Mouse (Mus musculus): ENCODE results near the gene Tbx20. TPM values are rescaled to one million over a fixed set of nuclear protein-coding genes. Genes with fewer than 3 reads are reported as not detected.

Tbx20 gene
- not detected in 2 replicates for polyA plus RNA-seq (2012; rRNA removed)

DNA sequence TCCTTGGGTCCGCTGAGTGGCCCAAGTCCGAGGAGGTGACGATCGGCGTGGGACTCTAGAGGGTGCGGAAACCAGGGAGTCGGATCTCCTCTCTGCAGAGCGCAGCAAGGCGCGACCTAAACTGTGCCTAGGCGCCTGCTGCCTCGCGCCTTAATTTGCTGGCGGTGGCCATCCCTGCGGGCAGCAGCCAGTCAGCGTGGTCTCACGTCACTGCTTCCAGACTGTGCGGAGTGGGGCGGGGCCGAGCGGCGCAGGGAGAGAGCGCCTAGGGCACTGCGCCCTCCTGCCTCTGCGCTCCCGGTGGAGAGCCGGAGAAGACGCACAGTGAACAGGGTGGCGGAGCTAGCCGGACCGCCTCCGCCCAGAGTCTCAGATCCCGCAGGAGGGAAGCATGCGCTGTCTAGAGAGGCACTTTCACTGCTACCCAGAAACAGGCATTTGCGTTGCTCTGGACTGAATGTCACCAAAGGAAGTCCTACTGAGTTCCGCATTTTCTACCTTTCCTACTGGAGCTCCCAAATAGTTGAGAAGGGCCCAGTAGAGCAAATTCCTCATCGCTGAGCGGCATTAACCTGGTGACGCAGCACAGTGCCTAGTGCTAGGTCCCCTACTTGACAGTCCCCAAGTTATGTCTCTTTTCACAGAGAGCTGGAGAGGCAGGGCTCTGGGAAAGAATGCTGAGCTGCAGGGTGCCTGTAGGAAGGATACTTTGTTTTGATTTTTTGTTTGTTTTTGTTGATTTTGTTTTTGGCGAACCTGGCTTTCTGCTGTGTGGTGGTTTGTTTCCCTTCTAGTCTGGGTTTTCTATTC lies at the start of gene Tbx20:
Tbx20 (minus strand) TSS at position 144 of the 810 bp plus-strand sequence.
- TF ChIP-seq CTCF (IDR thresholded peaks at IDR 0.05; ENCODE audit: extremely low read depth, insufficient read length, insufficient replicate concordance, low read depth, low read length) (no peak), POLR2A (IDR thresholded peaks at IDR 0.05; ENCODE audit: low read depth, low read length) (no peak)
- peaks cover 11% of the 10 kb centered on the region for H3K4me1 ChIP-seq (ENCODE audit: control insufficient read depth, insufficient read depth, insufficient read length, low read length)
- H3K27ac ChIP-seq (ENCODE audit: insufficient read depth, low read depth, low read length) = no peak within 1 kb of the TSS
- 1% methylated on average over 40 of the region's 40 CpGs for WGBS
- H3K27me3 ChIP-seq (ENCODE audit: control insufficient read depth, insufficient read depth, low read length) = peaks cover 80% of the 10 kb centered on the region
- peak within 1 kb of the TSS; percentile 17 for H3K4me3 ChIP-seq (ENCODE audit: low read depth, low read length)
- no peaks in the 10 kb centered on the region for H3K36me3 ChIP-seq (ENCODE audit: control insufficient read depth, insufficient read depth, low read length)

GRCm38 (mm10) chr9:24818511-24818910 lies 44.4 kb upstream of the Tbx20 start:
- Histone ChIP-seq H3K4me3 (ENCODE audit: low read depth, low read length) (no peak overlapping the region), H3K27me3 (ENCODE audit: control insufficient read depth, insufficient read depth, low read length) (no peaks in the 10 kb centered on the region), H3K4me1 (ENCODE audit: control insufficient read depth, insufficient read depth, insufficient read length, low read length) (no peaks in the 10 kb centered on the region), H3K36me3 (ENCODE audit: control insufficient read depth, insufficient read depth, low read length) (no peaks in the 10 kb centered on the region), H3K27ac (ENCODE audit: insufficient read depth, low read depth, low read length) (no peak overlapping the region)
- TF ChIP-seq CTCF (IDR thresholded peaks at IDR 0.05; ENCODE audit: extremely low read depth, insufficient read length, insufficient replicate concordance, low read depth, low read length) (no peak), POLR2A (IDR thresholded peaks at IDR 0.05; ENCODE audit: low read depth, low read length) (no peak)
- 63% methylated on average over 3 of the region's 3 CpGs for WGBS

GRCm38 (mm10) chr9:24812461-24812860 lies 38.4 kb upstream of the Tbx20 start:
- no peaks in the 10 kb centered on the region for H3K36me3 ChIP-seq (ENCODE audit: control insufficient read depth, insufficient read depth, low read length)
- TF ChIP-seq POLR2A (IDR thresholded peaks at IDR 0.05; ENCODE audit: low read depth, low read length) (no peak), CTCF (IDR thresholded peaks at IDR 0.05; ENCODE audit: extremely low read depth, insufficient read length, insufficient replicate concordance, low read depth, low read length) (no peak)
- 90% methylated on average over 6 of the region's 6 CpGs for WGBS

DNA sequence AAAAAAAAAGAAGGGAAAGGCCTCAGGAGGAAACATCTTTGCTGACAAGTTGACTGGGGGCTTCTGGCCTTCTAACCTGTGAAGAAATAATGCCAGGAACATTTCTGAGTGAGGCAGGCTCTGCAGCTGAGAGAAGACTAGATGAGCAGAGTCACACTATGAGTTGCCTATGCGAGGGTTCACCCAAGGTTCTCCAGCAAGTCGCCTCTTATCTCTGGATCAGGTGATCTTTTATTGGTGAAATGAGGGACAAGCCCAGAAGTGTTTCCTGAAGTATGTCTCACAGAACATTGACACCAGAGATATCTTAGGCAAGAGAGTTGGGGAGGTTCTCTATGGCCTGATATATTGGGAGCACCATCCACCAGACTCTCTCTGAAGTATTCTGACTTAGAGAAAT lies 18.0 kb upstream of the Tbx20 start:
- 45% methylated on average over 2 of the region's 2 CpGs for WGBS
- TF ChIP-seq POLR2A (IDR thresholded peaks at IDR 0.05; ENCODE audit: low read depth, low read length) = no peak
- TF ChIP-seq CTCF (IDR thresholded peaks at IDR 0.05; ENCODE audit: extremely low read depth, insufficient read length, insufficient replicate concordance, low read depth, low read length) = no peak
- H3K36me3 ChIP-seq (ENCODE audit: control insufficient read depth, insufficient read depth, low read length) = no peaks in the 10 kb centered on the region

More at GRCm38 (mm10) chr9:24812461-24812860, 38.4 kb upstream of the Tbx20 start:
- no peaks in the 10 kb centered on the region for H3K4me1 ChIP-seq (ENCODE audit: control insufficient read depth, insufficient read depth, insufficient read length, low read length)
- no peak overlapping the region for H3K4me3 ChIP-seq (ENCODE audit: low read depth, low read length)
- no peaks in the 10 kb centered on the region for H3K27me3 ChIP-seq (ENCODE audit: control insufficient read depth, insufficient read depth, low read length)
- no peak overlapping the region for H3K27ac ChIP-seq (ENCODE audit: insufficient read depth, low read depth, low read length)

GRCm38 (mm10) chr9:24789396-24789795 lies 15.3 kb upstream of the Tbx20 start:
- H3K4me1 ChIP-seq (ENCODE audit: control insufficient read depth, insufficient read depth, insufficient read length, low read length) = no peaks in the 10 kb centered on the region
- H3K27me3 ChIP-seq (ENCODE audit: control insufficient read depth, insufficient read depth, low read length) = no peaks in the 10 kb centered on the region
- no peaks in the 10 kb centered on the region for H3K36me3 ChIP-seq (ENCODE audit: control insufficient read depth, insufficient read depth, low read length)
- H3K27ac ChIP-seq (ENCODE audit: insufficient read depth, low read depth, low read length) = no peak overlapping the region
- WGBS = 69% methylated on average over 3 of the region's 3 CpGs
- H3K4me3 ChIP-seq (ENCODE audit: low read depth, low read length) = no peak overlapping the region
- no peak for TF ChIP-seq CTCF (IDR thresholded peaks at IDR 0.05; ENCODE audit: extremely low read depth, insufficient read length, insufficient replicate concordance, low read depth, low read length)
- no peak for TF ChIP-seq POLR2A (IDR thresholded peaks at IDR 0.05; ENCODE audit: low read depth, low read length)

More for the DNA sequence above, 18.0 kb upstream of the Tbx20 start:
- no peaks in the 10 kb centered on the region for H3K27me3 ChIP-seq (ENCODE audit: control insufficient read depth, insufficient read depth, low read length)
- H3K4me1 ChIP-seq (ENCODE audit: control insufficient read depth, insufficient read depth, insufficient read length, low read length) = no peaks in the 10 kb centered on the region
- no peak overlapping the region for H3K27ac ChIP-seq (ENCODE audit: insufficient read depth, low read depth, low read length)
- H3K4me3 ChIP-seq (ENCODE audit: low read depth, low read length) = no peak overlapping the region

GRCm38 (mm10) chr9:24782338-24782737 lies 8.2 kb upstream of the Tbx20 start:
- Histone ChIP-seq H3K4me1 (ENCODE audit: control insufficient read depth, insufficient read depth, insufficient read length, low read length) (no peaks in the 10 kb centered on the region), H3K36me3 (ENCODE audit: control insufficient read depth, insufficient read depth, low read length) (no peaks in the 10 kb centered on the region), H3K4me3 (ENCODE audit: low read depth, low read length) (no peak overlapping the region), H3K27ac (ENCODE audit: insufficient read depth, low read depth, low read length) (no peak overlapping the region), H3K27me3 (ENCODE audit: control insufficient read depth, insufficient read depth, low read length) (peaks cover 40% of the 10 kb centered on the region)
- WGBS = 47% methylated on average over 3 of the region's 3 CpGs
- no peak for TF ChIP-seq POLR2A (IDR thresholded peaks at IDR 0.05; ENCODE audit: low read depth, low read length)
- TF ChIP-seq CTCF (IDR thresholded peaks at IDR 0.05; ENCODE audit: extremely low read depth, insufficient read length, insufficient replicate concordance, low read depth, low read length) = no peak

DNA sequence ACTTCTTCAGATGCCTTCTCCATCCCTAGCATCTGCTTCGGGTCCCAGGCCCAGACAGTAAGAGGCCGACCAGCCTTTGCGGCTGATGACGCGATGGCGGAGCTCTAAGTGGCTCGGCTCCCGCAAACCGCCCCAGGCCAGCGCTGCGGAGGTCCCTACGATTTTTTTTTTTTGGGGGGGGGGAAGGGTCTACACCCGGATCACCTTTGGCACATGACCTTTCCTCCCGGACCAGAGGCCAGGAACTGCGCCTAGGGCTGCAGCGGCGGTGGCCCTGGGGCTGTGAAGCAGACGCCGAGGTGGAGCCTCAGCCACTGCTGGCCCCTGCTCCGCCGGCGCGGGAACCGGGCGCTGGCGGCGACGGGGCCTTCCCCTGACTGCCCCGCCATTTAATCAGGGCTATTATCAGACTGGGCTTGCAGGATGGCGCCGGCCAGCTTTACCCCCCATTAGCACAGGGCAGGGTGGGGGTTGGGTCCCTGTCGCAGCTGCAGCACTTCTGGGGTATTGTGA lies 6.9 kb upstream of the Tbx20 start:
- Histone ChIP-seq H3K27ac (ENCODE audit: insufficient read depth, low read depth, low read length) (no peak overlapping the region), H3K4me3 (ENCODE audit: low read depth, low read length) (peak overlapping the region; percentile 35), H3K36me3 (ENCODE audit: control insufficient read depth, insufficient read depth, low read length) (no peaks in the 10 kb centered on the region), H3K27me3 (ENCODE audit: control insufficient read depth, insufficient read depth, low read length) (peaks cover 48% of the 10 kb centered on the region), H3K4me1 (ENCODE audit: control insufficient read depth, insufficient read depth, insufficient read length, low read length) (no peaks in the 10 kb centered on the region)
- WGBS = under 1% methylated on average over 32 of the region's 32 CpGs
- no peak for TF ChIP-seq CTCF (IDR thresholded peaks at IDR 0.05; ENCODE audit: extremely low read depth, insufficient read length, insufficient replicate concordance, low read depth, low read length)
- TF ChIP-seq POLR2A (IDR thresholded peaks at IDR 0.05; ENCODE audit: low read depth, low read length) = no peak

All from small intestine, adult 2 months (tissue).